Mouse (Mus musculus) fat pad, adult 2 months (tissue): ENCODE measurements around the gene AI182371.

Experiments used
- DNase-seq: peaks from one replicate; pipeline ENCODE4 v3.0.0-alpha.2; 2011; ENCODE audit warnings: low read depth, low spot score; ENCODE audit errors: extremely low read depth

The AI182371 gene

DNA sequence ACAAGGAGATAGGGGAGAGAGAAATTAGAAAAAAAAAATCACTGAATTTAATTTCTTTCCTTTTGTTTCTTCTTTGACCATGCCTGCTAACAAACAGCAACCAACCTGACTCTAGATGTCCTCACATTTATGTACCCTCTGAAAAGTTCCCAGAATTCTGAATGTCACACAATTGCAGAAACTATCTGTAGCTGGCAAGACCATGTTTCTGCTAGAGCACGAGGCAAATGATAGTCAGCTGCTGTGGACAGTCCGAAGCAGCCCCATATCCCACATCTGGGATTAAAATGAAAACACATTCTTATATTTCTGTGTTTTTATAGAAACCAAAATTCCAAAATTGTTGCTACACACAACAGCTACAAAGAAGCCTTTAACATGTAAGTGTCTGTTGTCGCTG, at the start of gene AI182371:
TSS of gene AI182371 (minus strand) at position 101 of the 400 bp plus-strand sequence.
- DNase-seq = no peak

DNA sequence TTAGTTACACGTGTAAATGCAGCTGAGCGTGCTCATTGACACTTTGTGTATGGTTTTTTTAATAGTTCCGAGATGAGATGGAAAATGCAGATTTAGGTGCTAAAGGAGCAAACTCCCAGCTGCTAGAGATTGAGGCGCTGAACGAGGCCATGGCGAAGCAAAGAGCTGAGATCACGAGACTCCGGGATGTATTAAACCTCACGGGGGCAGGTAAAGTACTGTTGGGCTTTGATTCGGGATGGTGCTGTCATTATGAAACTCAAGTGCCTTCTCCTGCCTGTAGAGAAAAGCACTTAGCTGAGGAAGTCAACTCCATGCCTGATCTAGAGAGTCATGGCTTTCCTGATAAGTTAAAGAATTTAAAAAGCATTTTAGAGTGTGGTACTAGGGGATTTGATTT, 47.5 kb upstream of the AI182371 start:
- DNase-seq = no peak

- no peak for DNase-seq
Measured at GRCm38 (mm10) chr2:35141673-35142072, 40.3 kb upstream of the AI182371 start.

DNA sequence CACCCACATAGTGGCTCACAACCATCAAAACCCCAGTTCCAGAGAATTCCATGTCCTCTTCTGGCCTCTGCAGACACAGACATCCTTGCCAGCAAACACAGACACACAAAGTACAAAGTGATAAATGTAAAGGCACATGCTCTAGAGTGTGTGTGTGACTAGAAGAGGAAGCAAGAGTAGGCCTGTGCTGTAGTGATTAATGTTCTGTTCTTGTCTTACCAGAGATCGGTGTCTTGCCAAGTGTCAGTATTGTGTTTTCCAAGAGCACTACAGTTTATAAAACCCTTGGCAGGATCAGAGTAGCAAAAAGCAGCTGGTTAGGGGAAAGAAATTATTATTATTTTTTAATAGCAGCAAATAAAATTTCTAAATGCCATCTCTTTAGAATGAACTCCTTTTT, 37.2 kb upstream of the AI182371 start:
- no peak for DNase-seq

DNA sequence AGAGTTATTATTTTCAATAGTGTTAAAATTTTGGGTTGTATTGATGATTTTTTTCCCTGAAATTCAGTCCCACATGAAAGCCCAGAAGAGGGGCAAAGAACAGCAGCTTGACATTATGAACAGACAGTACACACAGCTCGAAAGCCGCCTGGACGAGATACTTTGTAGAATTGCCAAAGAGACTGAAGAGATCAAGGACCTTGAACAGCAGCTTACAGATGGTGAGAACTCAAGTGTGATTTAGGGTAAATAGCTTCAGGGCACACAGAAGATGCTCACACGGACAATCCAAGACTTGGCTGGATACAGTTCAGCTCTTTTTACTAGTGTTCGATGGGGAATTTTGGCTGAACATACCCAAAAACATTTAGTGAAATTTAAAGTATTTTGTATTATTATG, 32.5 kb upstream of the AI182371 start:
- DNase-seq = no peak

DNA sequence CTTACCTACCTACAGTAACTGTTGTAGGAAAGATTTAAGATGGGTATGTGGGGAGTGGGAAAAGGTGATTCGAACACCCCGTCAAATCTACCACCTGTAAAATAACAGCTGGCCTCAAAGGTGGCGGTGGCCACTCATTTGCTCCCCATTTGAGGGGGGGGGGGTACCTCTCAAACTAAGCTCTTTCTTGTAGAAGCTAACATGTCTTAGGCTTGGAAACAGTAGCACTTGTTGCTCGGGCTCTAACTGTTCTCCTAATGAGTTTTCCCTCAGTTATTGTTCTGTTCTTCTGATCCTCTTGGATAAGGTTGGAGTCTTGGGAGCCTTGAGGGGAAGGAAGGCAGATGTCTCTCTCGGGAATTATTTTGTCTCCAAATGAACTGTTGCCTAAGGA, 31.3 kb upstream of the AI182371 start:
- DNase-seq = no peak

DNA sequence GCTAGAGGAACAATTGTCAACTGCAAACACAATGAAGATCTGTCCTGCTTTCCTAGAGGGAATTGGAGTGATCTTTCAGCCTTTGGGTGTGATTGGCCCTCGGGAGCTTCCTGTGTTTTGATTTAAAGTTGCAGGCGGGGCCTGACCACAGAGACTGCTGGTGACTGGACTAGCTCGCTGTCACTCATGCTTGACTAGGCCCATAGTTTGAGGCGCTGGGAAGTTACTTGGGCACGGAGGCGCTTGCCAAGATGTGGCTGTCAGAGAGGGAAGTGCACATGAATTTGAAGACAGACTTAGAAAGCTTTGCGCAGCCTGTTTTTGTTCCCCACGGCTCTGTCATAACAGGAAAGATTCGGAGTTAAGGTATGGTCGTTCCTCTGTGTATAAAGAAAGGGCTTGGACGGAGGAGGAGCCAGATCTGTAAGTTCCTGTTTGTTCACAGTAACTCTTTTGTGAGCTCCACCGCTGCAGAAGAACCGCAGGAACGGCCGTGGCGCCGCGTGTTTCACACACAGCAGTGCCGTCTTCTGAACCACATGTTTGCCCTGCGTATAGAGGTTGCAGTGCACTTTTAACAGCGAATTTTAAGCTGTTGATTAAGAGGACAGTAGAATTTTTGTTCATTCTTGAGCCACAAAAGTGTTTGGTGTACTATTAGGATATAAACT, 30.8 kb upstream of the AI182371 start:
- DNase-seq = peak; percentile 74

- no peak for DNase-seq
Measured at GRCm38 (mm10) chr2:35131491-35131890, 30.1 kb upstream of the AI182371 start.

DNA sequence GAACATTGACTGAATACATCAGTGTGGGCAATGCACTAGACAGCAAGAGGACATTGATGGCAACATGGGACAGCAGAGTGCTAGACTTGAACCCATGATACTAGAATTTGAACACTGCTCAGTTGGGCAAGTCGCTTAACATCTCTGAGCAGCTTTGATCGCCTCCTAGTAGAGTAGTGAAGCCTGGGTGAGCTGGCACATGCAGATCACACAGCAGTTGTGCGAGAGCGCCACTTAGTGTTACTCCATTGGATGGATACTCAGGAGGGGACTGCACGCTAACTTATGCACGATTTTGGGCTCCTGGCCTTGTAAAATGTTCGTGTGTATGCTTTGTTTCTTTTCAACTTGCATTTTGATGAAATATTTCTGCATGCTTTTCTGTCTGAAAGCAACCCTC, 23.4 kb upstream of the AI182371 start:
- no peak for DNase-seq

GRCm38 (mm10) chr2:35110521-35110920, 9.2 kb upstream of the AI182371 start:
- DNase-seq = no peak

GRCm38 (mm10) chr2:35109924-35110304, 8.6 kb upstream of the AI182371 start:
- DNase-seq = no peak

DNA sequence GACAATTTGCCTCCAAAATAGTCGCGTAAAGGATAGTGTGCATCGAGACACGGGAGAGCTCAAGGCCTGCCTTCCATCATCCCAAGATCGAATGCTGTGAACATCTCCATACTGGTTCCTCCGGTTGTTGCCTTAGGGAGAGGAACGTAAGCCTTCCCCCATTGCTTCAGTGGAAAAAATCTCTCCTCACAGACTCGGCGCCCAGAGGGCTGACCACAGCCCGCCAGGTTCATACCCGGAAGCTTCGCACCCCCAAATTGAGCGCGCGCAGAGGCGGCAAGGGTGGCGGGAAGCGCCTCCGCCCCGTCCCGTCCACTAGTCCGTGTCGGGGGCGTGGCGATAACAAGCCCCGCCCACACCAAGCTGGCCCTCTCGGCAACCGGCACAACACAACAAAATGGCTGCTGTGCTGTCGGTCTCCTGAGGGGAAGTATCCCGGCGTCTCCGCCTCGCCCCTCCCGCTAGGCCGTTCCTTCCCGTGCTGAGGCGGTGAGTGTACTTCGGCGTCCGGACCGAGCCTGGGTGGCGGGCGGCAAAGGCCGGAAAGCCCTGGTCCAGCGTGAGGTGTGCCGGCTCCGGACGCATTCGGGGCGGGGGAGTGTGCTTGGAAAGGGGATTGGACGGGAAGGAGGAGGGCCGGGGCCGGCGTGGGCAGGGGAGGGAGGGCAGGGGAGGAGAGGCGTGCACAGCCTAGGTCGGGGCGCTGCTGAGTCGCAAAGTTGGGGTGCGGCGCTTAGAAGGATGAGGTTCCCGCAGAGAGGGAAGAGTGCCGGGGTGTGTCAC, 8.0 kb upstream of the AI182371 start, which contains the start of gene Cntrl:
TSS of gene Cntrl (plus strand) at position 352 of the 783 bp plus-strand sequence.
- DNase-seq = no peak

- no peak for DNase-seq
Measured at GRCm38 (mm10) chr2:35108712-35109111, 7.4 kb upstream of the AI182371 start.

DNA sequence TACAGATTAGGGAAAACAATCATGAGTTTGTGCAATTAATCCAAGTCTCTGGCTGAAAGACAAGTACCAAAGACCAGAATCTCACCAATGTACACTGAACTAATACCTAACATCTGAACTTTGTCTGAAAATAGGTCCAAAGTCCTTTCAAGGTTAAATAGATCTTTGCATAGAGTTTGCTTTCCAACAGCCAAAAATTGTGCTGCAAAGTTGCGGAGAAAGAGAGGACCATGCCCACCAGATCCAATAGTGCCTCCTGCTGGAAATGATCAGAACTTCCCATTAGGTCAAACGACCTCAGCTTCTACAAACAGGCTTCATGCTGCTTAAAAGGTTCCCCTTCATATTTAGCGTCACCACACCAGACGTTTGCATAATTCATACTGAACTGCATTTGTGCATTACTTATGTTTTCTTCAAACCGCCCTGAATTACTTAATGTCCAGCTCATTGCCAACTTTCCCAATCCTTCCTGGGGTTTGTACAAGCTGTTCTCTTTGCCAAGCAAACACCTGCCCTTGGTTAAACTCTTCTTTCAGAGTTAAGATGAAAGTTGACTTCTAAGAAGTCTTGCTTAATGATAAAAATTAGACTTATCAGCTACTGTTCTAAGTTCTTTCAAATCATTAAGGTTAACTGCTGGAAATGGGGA, 6.8 kb upstream of the AI182371 start:
- peak; percentile 76 for DNase-seq

DNA sequence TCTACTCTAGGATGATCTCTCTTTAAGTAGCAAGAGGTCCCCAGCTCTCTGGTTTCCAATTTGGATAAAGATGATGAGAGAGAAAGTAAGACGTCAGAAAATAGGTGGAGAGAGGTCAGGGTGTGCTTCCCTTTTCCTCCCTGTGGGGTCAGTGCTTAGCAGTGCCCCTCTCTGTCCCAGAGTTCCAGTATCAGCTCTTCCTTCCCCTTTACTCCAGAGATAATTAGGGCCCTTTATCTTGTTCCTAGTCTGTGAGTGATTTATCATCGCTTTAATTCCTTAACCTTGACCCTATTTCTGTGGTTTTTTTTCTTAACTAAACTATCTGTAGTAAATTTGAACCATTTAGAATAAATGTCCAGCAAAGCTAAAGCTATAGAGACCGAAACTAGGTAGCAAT, 3.5 kb upstream of the AI182371 start:
- DNase-seq = no peak

DNA sequence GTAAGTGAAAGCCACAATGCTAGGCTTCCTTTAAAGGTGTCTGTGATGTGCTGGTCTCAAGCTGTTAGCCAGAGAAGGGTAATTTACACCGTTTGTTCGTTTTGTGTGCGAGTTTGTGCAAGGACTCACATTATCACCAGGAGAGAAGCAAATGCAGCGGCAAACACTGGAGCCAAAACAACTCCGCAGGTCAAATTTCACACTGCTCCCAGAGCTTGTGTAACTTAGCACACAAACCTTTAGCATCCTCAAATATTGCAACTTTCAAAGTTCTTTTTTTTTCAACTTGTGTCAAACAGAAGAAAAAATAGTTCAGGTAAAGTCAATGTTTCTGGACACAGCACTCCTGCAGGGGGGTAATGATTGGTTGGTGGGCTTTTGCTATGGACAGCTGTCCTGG, 2.2 kb upstream of the AI182371 start:
- DNase-seq = no peak

DNA sequence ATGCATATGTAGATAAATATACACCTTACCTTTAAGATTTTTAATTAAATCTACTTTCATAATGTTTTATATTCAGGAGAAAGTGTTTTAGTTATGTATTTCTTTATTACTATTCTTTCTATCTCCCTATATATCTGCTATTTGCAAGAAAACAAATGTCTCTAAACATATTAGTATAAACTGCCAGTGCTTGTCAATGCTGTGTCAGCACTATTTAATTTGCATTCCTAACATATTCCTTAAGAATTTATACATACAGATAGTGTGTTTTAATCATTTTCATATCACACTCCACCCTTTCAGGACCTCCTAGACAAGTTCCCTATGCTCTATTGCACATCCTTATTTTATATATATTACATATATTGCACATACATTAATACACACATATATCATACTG, 1.4 kb upstream of the AI182371 start:
- DNase-seq = no peak

DNA sequence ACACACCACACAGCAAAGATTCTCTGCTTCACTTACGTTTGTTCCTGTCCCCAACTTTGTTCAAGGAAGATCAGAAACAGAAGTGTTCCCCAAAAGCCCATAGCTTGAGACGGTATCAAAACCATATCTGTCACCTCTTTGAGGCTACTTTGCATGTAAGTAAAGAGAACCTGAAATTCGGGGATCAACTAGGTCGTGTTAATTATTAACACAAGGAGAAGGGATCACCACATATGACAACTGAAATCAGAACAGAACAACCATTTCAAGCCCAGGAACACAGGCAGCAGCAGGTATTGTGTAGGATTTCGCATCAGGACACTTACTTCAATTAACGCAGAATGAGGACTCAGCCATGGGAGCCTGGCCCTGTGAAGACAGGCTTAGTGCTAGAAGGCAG, 814 bp downstream of the AI182371 start:
- DNase-seq = no peak

GRCm38 (mm10) chr2:35087418-35087817, 13.9 kb downstream of the AI182371 start:
- DNase-seq = no peak

DNA sequence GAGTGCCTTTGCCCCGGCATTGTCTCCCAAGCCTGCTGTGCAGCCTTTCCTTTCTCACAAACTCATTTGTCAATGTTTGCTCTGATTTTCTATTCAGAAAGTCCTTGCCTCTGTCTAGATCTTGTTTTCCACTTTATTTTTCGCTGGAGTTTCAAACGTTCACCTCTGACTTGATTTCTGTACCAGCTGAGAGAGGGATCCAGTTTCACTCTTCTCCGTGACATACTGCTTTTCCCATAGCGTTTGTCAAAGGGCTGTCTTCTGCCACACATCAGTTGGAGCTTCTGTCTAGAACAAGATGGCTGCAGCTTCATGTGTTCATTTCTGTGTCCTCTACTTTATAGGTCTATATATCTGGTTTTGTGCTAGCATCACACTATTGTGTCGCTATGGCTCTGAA, 22.2 kb downstream of the AI182371 start:
- no peak for DNase-seq

- DNase-seq = no peak
Measured at GRCm38 (mm10) chr2:35074328-35074727, 27.0 kb downstream of the AI182371 start.

GRCm38 (mm10) chr2:35072547-35072946, 28.8 kb downstream of the AI182371 start:
- DNase-seq = no peak
